Mouse (Mus musculus): ENCODE results near the gene Vmn2r-ps130. TPM values are rescaled to one million over a fixed set of nuclear protein-coding genes. Genes with fewer than 3 reads are reported as not detected.

Gene Vmn2r-ps130
- polyA plus RNA-seq (2021; fragmentation: Nextera tagmentation), result not detected in 2 replicates
- long read RNA-seq, experiment 1, result 0 reads
- long read RNA-seq, experiment 2, result 0 reads

GRCm38 (mm10) chr17:23060866-23061265, at the start of gene Vmn2r-ps130:
TSS of gene Vmn2r-ps130 (plus strand) at chr17:23061166.

Other genes with a start within 250 kb of the Vmn2r-ps130 start
- gene Zfp945, start 194.0 kb upstream of the Vmn2r-ps130 start, polyA plus RNA-seq (2021; fragmentation: Nextera tagmentation), result 1.6 and 1.9 TPM in 2 replicates
- not detected in 2 replicates for gene Vmn2r113, start 118.2 kb upstream of the Vmn2r-ps130 start, polyA plus RNA-seq (2021; fragmentation: Nextera tagmentation)
- 3.3 and 5.5 TPM in 2 replicates for gene Zfp40, start 132.1 kb downstream of the Vmn2r-ps130 start, polyA plus RNA-seq (2021; fragmentation: Nextera tagmentation)